Mouse (Mus musculus): ENCODE data around the gene Rasgrp3. TPM values are rescaled to one million over a fixed set of nuclear protein-coding genes. Genes with fewer than 3 reads are reported as not detected.

The Rasgrp3 gene
- polyA plus RNA-seq, 1 experiment from 2014 or later = 15.9 TPM

- H3K9ac ChIP-seq (ENCODE audit: low read depth, low read length) = no peak overlapping the region
- 48% methylated on average over 14 of the region's 14 CpGs for WGBS
- ATAC-seq (replicated peaks; ENCODE audit: low FRiP score, low read depth) = peak; percentile 81
- peak overlapping the region; percentile 4; the same call in 1 of the 2 replicates for H3K4me2 ChIP-seq (ENCODE audit: low read length)
- no peaks in the 10 kb centered on the region for H3K27me3 ChIP-seq (ENCODE audit: insufficient read depth, low read length)
- no peak for TF ChIP-seq CTCF (IDR thresholded peaks at IDR 0.05; ENCODE audit: low read depth)
- no peaks in the 10 kb centered on the region for H3K4me1 ChIP-seq (replicated peaks; ENCODE audit: insufficient read depth, low read length)
- H3K27ac ChIP-seq = no peak overlapping the region
- no peak for DNase-seq (ENCODE audit: low spot score)
- H3K9me3 ChIP-seq (replicated peaks; ENCODE audit: low read length) = no peaks in the 10 kb centered on the region
- no peak overlapping the region for H3K4me3 ChIP-seq (replicated peaks; ENCODE audit: low read depth, low read length)
- no peaks in the 10 kb centered on the region for H3K36me3 ChIP-seq (ENCODE audit: insufficient read depth, low read length)
Observed at GRCm38 (mm10) chr17:75439062-75439461, 3.4 kb downstream of the Rasgrp3 start.

DNA sequence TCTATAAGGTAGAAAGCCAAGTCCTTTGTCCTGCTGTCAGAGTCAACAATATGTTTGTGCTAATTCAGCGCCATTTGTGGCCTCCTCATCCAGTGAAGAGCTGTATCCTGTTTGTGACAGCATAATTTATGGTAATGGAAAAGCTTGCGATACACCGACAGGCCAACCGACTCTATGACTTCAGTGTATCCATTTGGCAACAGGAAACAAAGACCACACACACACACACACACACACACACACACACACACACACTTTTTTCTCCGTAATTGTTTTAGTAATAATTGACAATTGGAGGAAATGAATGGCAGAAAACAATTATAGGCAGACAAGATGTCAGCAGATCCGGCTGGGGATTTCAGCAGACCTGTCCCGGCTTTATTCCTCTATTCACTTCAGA lies 4.9 kb downstream of the Rasgrp3 start:
- Histone ChIP-seq H3K4me2 (ENCODE audit: low read length) (no peak overlapping the region), H3K9ac (ENCODE audit: low read depth, low read length) (no peak overlapping the region), H3K9me3 (replicated peaks; ENCODE audit: low read length) (no peaks in the 10 kb centered on the region), H3K27ac (0 out of 2 replicates have a peak overlapping the region, but pooled peaks have one; percentile 26), H3K4me3 (replicated peaks; ENCODE audit: low read depth, low read length) (no peak overlapping the region), H3K36me3 (ENCODE audit: insufficient read depth, low read length) (no peaks in the 10 kb centered on the region), H3K4me1 (replicated peaks; ENCODE audit: insufficient read depth, low read length) (no peaks in the 10 kb centered on the region), H3K27me3 (ENCODE audit: insufficient read depth, low read length) (no peaks in the 10 kb centered on the region)
- no peak for TF ChIP-seq CTCF (IDR thresholded peaks at IDR 0.05; ENCODE audit: low read depth)
- ATAC-seq (replicated peaks; ENCODE audit: low FRiP score, low read depth) (no peak), DNase-seq (ENCODE audit: low spot score) (no peak)
- WGBS = 38% methylated on average over 7 of the region's 7 CpGs

- no peak overlapping the region for H3K9ac ChIP-seq (ENCODE audit: low read depth, low read length)
- TF ChIP-seq CTCF (IDR thresholded peaks at IDR 0.05; ENCODE audit: low read depth) = no peak
- H3K4me2 ChIP-seq (ENCODE audit: low read length) = no peak overlapping the region
- 43% methylated on average over 5 of the region's 5 CpGs for whole genome bisulfite sequencing
- H3K27ac ChIP-seq = 0 out of 2 replicates have a peak overlapping the region, but pooled peaks have one; percentile 26
- H3K4me1 ChIP-seq (replicated peaks; ENCODE audit: insufficient read depth, low read length) = no peaks in the 10 kb centered on the region
- no peaks in the 10 kb centered on the region for H3K9me3 ChIP-seq (replicated peaks; ENCODE audit: low read length)
- H3K4me3 ChIP-seq (replicated peaks; ENCODE audit: low read depth, low read length) = no peak overlapping the region
- no peaks in the 10 kb centered on the region for H3K36me3 ChIP-seq (ENCODE audit: insufficient read depth, low read length)
- DNase-seq (ENCODE audit: low spot score) = no peak
- ATAC-seq (replicated peaks; ENCODE audit: low FRiP score, low read depth) = no peak
- no peaks in the 10 kb centered on the region for H3K27me3 ChIP-seq (ENCODE audit: insufficient read depth, low read length)
Observed at GRCm38 (mm10) chr17:75441260-75441830, 5.6 kb downstream of the Rasgrp3 start.

GRCm38 (mm10) chr17:75442352-75442751 lies 6.7 kb downstream of the Rasgrp3 start:
- ATAC-seq (replicated peaks; ENCODE audit: low FRiP score, low read depth) (no peak), DNase-seq (ENCODE audit: low spot score) (no peak)
- H3K27ac ChIP-seq = no peak overlapping the region
- H3K9ac ChIP-seq (ENCODE audit: low read depth, low read length) = no peak overlapping the region
- no peaks in the 10 kb centered on the region for H3K27me3 ChIP-seq (ENCODE audit: insufficient read depth, low read length)
- H3K4me2 ChIP-seq (ENCODE audit: low read length) = no peak overlapping the region
- H3K4me3 ChIP-seq (replicated peaks; ENCODE audit: low read depth, low read length) = no peak overlapping the region
- no peaks in the 10 kb centered on the region for H3K36me3 ChIP-seq (ENCODE audit: insufficient read depth, low read length)
- 93% methylated on average over 8 of the region's 8 CpGs for WGBS
- H3K4me1 ChIP-seq (replicated peaks; ENCODE audit: insufficient read depth, low read length) = no peaks in the 10 kb centered on the region
- H3K9me3 ChIP-seq (replicated peaks; ENCODE audit: low read length) = no peaks in the 10 kb centered on the region
- TF ChIP-seq CTCF (IDR thresholded peaks at IDR 0.05; ENCODE audit: low read depth) = no peak

DNA sequence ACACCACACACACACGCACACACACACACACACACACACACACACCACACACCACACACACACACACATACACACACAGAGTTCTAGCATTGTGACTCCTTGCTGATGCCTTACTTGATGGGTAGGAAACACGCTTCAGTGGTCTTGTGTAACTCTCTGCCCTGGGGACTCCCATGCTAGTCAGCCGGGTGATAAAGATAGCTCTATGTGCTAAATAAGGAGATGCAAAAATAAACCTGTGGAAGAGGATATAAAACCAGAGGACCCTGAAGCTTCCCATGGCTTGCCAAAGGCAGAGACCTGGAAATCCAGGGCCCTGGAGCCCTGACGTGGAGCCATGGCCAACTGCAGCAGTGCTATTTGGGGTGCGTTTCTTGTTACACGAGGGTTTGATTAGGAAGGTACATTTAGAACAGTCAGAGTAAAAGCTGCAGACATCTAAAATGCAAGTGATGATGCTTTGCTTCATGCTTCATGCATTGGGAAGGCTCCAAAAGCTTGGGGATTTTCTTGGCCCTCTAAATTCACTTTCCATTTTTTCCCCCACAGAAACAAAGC lies 7.4 kb downstream of the Rasgrp3 start:
- Histone ChIP-seq H3K36me3 (ENCODE audit: insufficient read depth, low read length) (no peaks in the 10 kb centered on the region), H3K4me1 (replicated peaks; ENCODE audit: insufficient read depth, low read length) (no peaks in the 10 kb centered on the region), H3K27ac (no peak overlapping the region), H3K4me2 (ENCODE audit: low read length) (no peak overlapping the region), H3K27me3 (ENCODE audit: insufficient read depth, low read length) (no peaks in the 10 kb centered on the region), H3K9ac (ENCODE audit: low read depth, low read length) (no peak overlapping the region), H3K9me3 (replicated peaks; ENCODE audit: low read length) (no peaks in the 10 kb centered on the region), H3K4me3 (replicated peaks; ENCODE audit: low read depth, low read length) (no peak overlapping the region)
- WGBS = 50% methylated on average over 6 of the region's 6 CpGs
- DNase-seq (ENCODE audit: low spot score) = no peak
- no peak for TF ChIP-seq CTCF (IDR thresholded peaks at IDR 0.05; ENCODE audit: low read depth)
- no peak for ATAC-seq (replicated peaks; ENCODE audit: low FRiP score, low read depth)

DNA sequence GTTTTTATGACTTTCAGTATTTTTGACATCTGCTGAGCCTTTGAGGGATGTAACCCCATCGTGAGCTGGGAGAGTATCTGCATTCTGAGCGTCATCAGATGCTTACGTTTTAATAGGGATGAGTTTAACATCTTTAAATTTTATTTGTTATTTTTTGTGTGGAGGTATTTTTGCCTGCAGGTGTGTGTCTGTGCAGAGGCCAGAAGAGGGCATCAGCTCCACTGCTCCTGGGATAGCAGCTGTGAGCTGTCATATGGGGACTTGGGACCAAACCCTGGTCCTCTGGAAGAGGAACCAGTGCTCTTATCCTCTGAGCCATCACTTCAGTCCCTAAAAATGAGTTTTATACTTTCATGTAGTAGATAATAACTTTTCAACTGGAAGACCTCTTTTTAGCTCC lies 12.6 kb downstream of the Rasgrp3 start:
- H3K27me3 ChIP-seq (ENCODE audit: insufficient read depth, low read length) = no peaks in the 10 kb centered on the region
- ATAC-seq (replicated peaks; ENCODE audit: low FRiP score, low read depth) = no peak
- TF ChIP-seq CTCF (IDR thresholded peaks at IDR 0.05; ENCODE audit: low read depth) = no peak

More for the DNA sequence above, 12.6 kb downstream of the Rasgrp3 start:
- no peak overlapping the region for H3K27ac ChIP-seq
- no peak overlapping the region for H3K4me2 ChIP-seq (ENCODE audit: low read length)
- WGBS = 91% methylated on average over 3 of the region's 3 CpGs
- no peaks in the 10 kb centered on the region for H3K4me1 ChIP-seq (replicated peaks; ENCODE audit: insufficient read depth, low read length)
- H3K9ac ChIP-seq (ENCODE audit: low read depth, low read length) = no peak overlapping the region
- no peak overlapping the region for H3K4me3 ChIP-seq (replicated peaks; ENCODE audit: low read depth, low read length)
- DNase-seq (ENCODE audit: low spot score) = no peak
- H3K9me3 ChIP-seq (replicated peaks; ENCODE audit: low read length) = no peaks in the 10 kb centered on the region
- H3K36me3 ChIP-seq (ENCODE audit: insufficient read depth, low read length) = no peaks in the 10 kb centered on the region

All from kidney, postnatal 0 days (tissue).